Mouse (Mus musculus) spleen, adult 2 months (tissue): ENCODE data around the gene Cdc42ep2. TPM values are rescaled to one million over a fixed set of nuclear protein-coding genes. Genes with fewer than 3 reads are reported as not detected.

Experiments used
- DNase-seq, 2 experiments: peaks; one replicate each; pipeline versions ENCODE4 v3.0.0 to v3.0.0-alpha.2; 2012 to 2021; ENCODE audit warnings: low spot score in 2 of 2, low read depth in 1 of 2
- H3K27ac ChIP-seq: fragments of 200-500 bp; 2 replicates; pipeline ENCODE4 v1.5.1; 2012; ENCODE audit warnings: low read length, inconsistent platforms; ENCODE audit not compliant: insufficient read depth
- H3K27me3 ChIP-seq: fragments of 200-500 bp; 2 replicates; pipeline ENCODE4 v1.6.1; 2012; ENCODE audit warnings: mild to moderate bottlenecking, moderate library complexity, low read length, inconsistent platforms; ENCODE audit not compliant: control insufficient read depth, insufficient read depth
- H3K36me3 ChIP-seq: fragments of 200-500 bp; 2 replicates; pipeline ENCODE4 v1.6.1; 2012; ENCODE audit warnings: mild to moderate bottlenecking, low read length, inconsistent platforms; ENCODE audit not compliant: control insufficient read depth, insufficient read depth
- H3K4me1 ChIP-seq: fragments of 200-500 bp; 2 replicates; pipeline ENCODE4 v1.6.1; 2011; ENCODE audit warnings: inconsistent platforms; ENCODE audit not compliant: control insufficient read depth, insufficient read depth, insufficient read length
- H3K4me3 ChIP-seq: fragments of 200-500 bp; 2 replicates; pipeline ENCODE4 v1.5.1; 2011; ENCODE audit warnings: mild to moderate bottlenecking, inconsistent platforms; ENCODE audit not compliant: insufficient read depth, insufficient read length; ENCODE audit errors: extremely low read depth
- CTCF ChIP-seq: fragments of 200-500 bp; IDR thresholded peaks from 2 replicates; pipeline ENCODE4 v1.5.1; 2011; ENCODE audit warnings: mild to moderate bottlenecking, inconsistent platforms; ENCODE audit not compliant: insufficient read depth, insufficient read length, insufficient replicate concordance; ENCODE audit errors: extremely low read depth
- POLR2A ChIP-seq: fragments of 200-500 bp; IDR thresholded peaks from 2 replicates; pipeline ENCODE4 v1.6.1; 2011; ENCODE audit warnings: low read depth, low read length, inconsistent platforms
- WGBS: fragments of 180-500 bp; shearing (Covaris S2); methylation state at CpG from one replicate; pipeline ENCODE4 v1.1.7; 2018; 5-methylcytosine and 5-hydroxymethylcytosine counted together
- polyA plus RNA-seq: library from polyadenylated mRNA; depleted of rRNA; stranded (reverse); fragments of >200 nt; gene quantifications from 2 replicates; pipeline ENCODE4 v1.2.3, GENCODE M21; 2012

Gene Cdc42ep2
- polyA plus RNA-seq, 1 experiment = 8.2 TPM

GRCm38 (mm10) chr19:5943404-5943803, 18.8 kb upstream of the Cdc42ep2 start:
- WGBS = 94% methylated on average over 15 of the region's 15 CpGs

GRCm38 (mm10) chr19:5942581-5942980, 18.0 kb upstream of the Cdc42ep2 start:
- no peaks in the 10 kb centered on the region; the same call in 1 of the 2 replicates for H3K4me1 ChIP-seq
- TF ChIP-seq POLR2A (no peak), CTCF (no peak)
- H3K27me3 ChIP-seq = no peaks in the 10 kb centered on the region
- WGBS = 96% methylated on average over 7 of the region's 7 CpGs
- DNase-seq = no peak
- H3K4me3 ChIP-seq = no peak overlapping the region
- H3K36me3 ChIP-seq = peaks cover 16% of the 10 kb centered on the region
- no peak overlapping the region for H3K27ac ChIP-seq

More at GRCm38 (mm10) chr19:5943404-5943803, 18.8 kb upstream of the Cdc42ep2 start:
- TF ChIP-seq POLR2A (no peak), CTCF (no peak)
- DNase-seq = no peak
- H3K4me1 ChIP-seq = no peaks in the 10 kb centered on the region; the same call in 1 of the 2 replicates
- H3K36me3 ChIP-seq = peaks cover 19% of the 10 kb centered on the region
- H3K27me3 ChIP-seq = no peaks in the 10 kb centered on the region
- no peak overlapping the region for H3K4me3 ChIP-seq
- no peak overlapping the region for H3K27ac ChIP-seq

GRCm38 (mm10) chr19:5940656-5941055, 16.0 kb upstream of the Cdc42ep2 start:
- H3K4me1 ChIP-seq = no peaks in the 10 kb centered on the region
- TF ChIP-seq CTCF (no peak), POLR2A (no peak)
- peaks cover 12% of the 10 kb centered on the region for H3K36me3 ChIP-seq
- DNase-seq = no peak
- WGBS = 90% methylated on average over 10 of the region's 10 CpGs
- H3K4me3 ChIP-seq = no peak overlapping the region
- H3K27ac ChIP-seq = peak overlapping the region; percentile 52
- H3K27me3 ChIP-seq = no peaks in the 10 kb centered on the region

GRCm38 (mm10) chr19:5940173-5940572, 15.6 kb upstream of the Cdc42ep2 start:
- H3K4me3 ChIP-seq = no peak overlapping the region
- no peaks in the 10 kb centered on the region for H3K4me1 ChIP-seq
- no peaks in the 10 kb centered on the region for H3K27me3 ChIP-seq
- DNase-seq = no peak
- no peak overlapping the region for H3K27ac ChIP-seq
- H3K36me3 ChIP-seq = peaks cover 12% of the 10 kb centered on the region
- TF ChIP-seq POLR2A = no peak
- no peak for TF ChIP-seq CTCF
- WGBS = 86% methylated on average over 4 of the region's 4 CpGs

GRCm38 (mm10) chr19:5939715-5940114, 15.1 kb upstream of the Cdc42ep2 start:
- no peak for TF ChIP-seq POLR2A
- TF ChIP-seq CTCF = no peak
- peaks cover 12% of the 10 kb centered on the region for H3K36me3 ChIP-seq
- WGBS = 93% methylated on average over 5 of the region's 5 CpGs
- H3K4me3 ChIP-seq = no peak overlapping the region
- H3K27ac ChIP-seq = no peak overlapping the region
- no peak for DNase-seq
- no peaks in the 10 kb centered on the region for H3K4me1 ChIP-seq
- H3K27me3 ChIP-seq = no peaks in the 10 kb centered on the region

GRCm38 (mm10) chr19:5938516-5938915, 13.9 kb upstream of the Cdc42ep2 start:
- TF ChIP-seq POLR2A = no peak
- no peak for TF ChIP-seq CTCF
- H3K4me1 ChIP-seq = no peaks in the 10 kb centered on the region
- H3K27me3 ChIP-seq = no peaks in the 10 kb centered on the region
- WGBS = 88% methylated on average over 6 of the region's 6 CpGs
- H3K4me3 ChIP-seq = no peak overlapping the region
- no peak for DNase-seq
- peaks cover 12% of the 10 kb centered on the region for H3K36me3 ChIP-seq
- no peak overlapping the region for H3K27ac ChIP-seq

- Histone ChIP-seq H3K27me3 (no peaks in the 10 kb centered on the region), H3K4me1 (no peaks in the 10 kb centered on the region), H3K4me3 (no peak overlapping the region), H3K36me3 (peaks cover 12% of the 10 kb centered on the region), H3K27ac (no peak overlapping the region)
- TF ChIP-seq CTCF (no peak), POLR2A (no peak)
- no peak for DNase-seq
- WGBS = 36% methylated on average over 14 of the region's 14 CpGs
These were observed 13.3 kb upstream of the Cdc42ep2 start for GRCm38 (mm10) chr19:5937836-5938406.
